Mouse (Mus musculus) midbrain, embryonic 15.5 days (tissue): ENCODE results near the gene Ppp2r5a. TPM values are rescaled to one million over a fixed set of nuclear protein-coding genes. Genes with fewer than 3 reads are reported as not detected.
A peak's percentile ranks its signal among the peaks of the same experiment; 100 is the strongest.

ENCODE experiments used
- ATAC-seq: fragments of 200-750 bp; cut with Nextera tagmentation; replicated peaks from 2 replicates; pipeline ENCODE4 v1.8.0; 2017; ENCODE audit warnings: moderate TSS enrichment
- H3K27ac ChIP-seq: fragments of 300-500 bp; sonication (generic); 2 replicates; pipeline ENCODE4 v1.5.1; 2015; ENCODE audit warnings: mild to moderate bottlenecking, inconsistent platforms
- H3K27me3 ChIP-seq: fragments of 300-500 bp; sonication (generic); replicated peaks from 2 replicates; pipeline ENCODE4 v1.6.1; 2015; ENCODE audit warnings: inconsistent platforms
- H3K36me3 ChIP-seq: fragments of 300-500 bp; sonication (generic); replicated peaks from 2 replicates; pipeline ENCODE4 v1.6.1; 2015; ENCODE audit warnings: inconsistent platforms
- H3K4me1 ChIP-seq: fragments of 300-500 bp; sonication (generic); 2 replicates; pipeline ENCODE4 v1.6.1; 2015; ENCODE audit warnings: inconsistent platforms
- H3K4me2 ChIP-seq: fragments of 300-500 bp; sonication (generic); 2 replicates; pipeline ENCODE4 v1.6.1; 2015; ENCODE audit warnings: inconsistent platforms, mild to moderate bottlenecking, moderate library complexity
- H3K4me3 ChIP-seq: fragments of 300-500 bp; sonication (generic); 2 replicates; pipeline ENCODE4 v1.5.1; 2015; ENCODE audit warnings: mild to moderate bottlenecking, inconsistent platforms
- H3K9ac ChIP-seq: fragments of 300-500 bp; sonication (generic); 2 replicates; pipeline ENCODE4 v1.6.1; 2015; ENCODE audit warnings: mild to moderate bottlenecking, inconsistent platforms
- H3K9me3 ChIP-seq: fragments of 300-500 bp; sonication (generic); 2 replicates; pipeline ENCODE4 v1.6.1; 2016; ENCODE audit warnings: inconsistent platforms
- WGBS: fragments of 180-500 bp; shearing (Covaris S2); methylation state at CpG from one replicate; pipeline ENCODE4 v1.1.7; 2015; ENCODE audit warnings: mixed read lengths; 5-methylcytosine and 5-hydroxymethylcytosine counted together
- polyA plus RNA-seq: library from polyadenylated mRNA; unstranded; fragments of >200 nt; fragmentation: Nextera tagmentation; extraction: Ambion mirVana; gene quantifications from 2 replicates; pipeline ENCODE4 v1.2.1, GENCODE M21; 2015

Gene Ppp2r5a
- 8.3 and 9.4 TPM in 2 replicates for polyA plus RNA-seq

GRCm38 (mm10) chr1:191403074-191403473 lies at the start of gene Ppp2r5a:
Gene Ppp2r5a (minus strand): TSS chr1:191403272.
- H3K4me3 ChIP-seq = no peak within 1 kb of the TSS

GRCm38 (mm10) chr1:191450614-191451013 lies 47.5 kb upstream of the Ppp2r5a start:
- 76% methylated on average over 5 of the region's 5 CpGs for WGBS
- no peaks in the 10 kb centered on the region for H3K4me1 ChIP-seq
- no peak for ATAC-seq
- H3K4me3 ChIP-seq = no peak overlapping the region
- no peak overlapping the region for H3K27ac ChIP-seq
- no peaks in the 10 kb centered on the region for H3K27me3 ChIP-seq
- no peak overlapping the region for H3K9ac ChIP-seq
- H3K4me2 ChIP-seq = no peak overlapping the region
- H3K9me3 ChIP-seq = no peaks in the 10 kb centered on the region
- H3K36me3 ChIP-seq = no peaks in the 10 kb centered on the region

More at GRCm38 (mm10) chr1:191403074-191403473, at the start of gene Ppp2r5a:
- 69% methylated on average over 5 of the region's 5 CpGs for WGBS
- Histone ChIP-seq H3K36me3 (no peaks in the 10 kb centered on the region), H3K4me1 (0 out of 2 replicates have a peak, but pooled peaks cover under 1% of the 10 kb centered on the region), H3K9me3 (no peaks in the 10 kb centered on the region), H3K9ac (no peak within 1 kb of the TSS), H3K27me3 (no peaks in the 10 kb centered on the region), H3K27ac (no peak within 1 kb of the TSS), H3K4me2 (no peak within 1 kb of the TSS)
- no peak for ATAC-seq

- no peaks in the 10 kb centered on the region for H3K27me3 ChIP-seq
- no peaks in the 10 kb centered on the region for H3K4me1 ChIP-seq
- H3K36me3 ChIP-seq = no peaks in the 10 kb centered on the region
- no peak overlapping the region for H3K4me2 ChIP-seq
- H3K9me3 ChIP-seq = no peaks in the 10 kb centered on the region
- no peak overlapping the region for H3K4me3 ChIP-seq
- ATAC-seq = no peak
- no peak overlapping the region for H3K27ac ChIP-seq
- 93% methylated on average over 4 of the region's 4 CpGs for WGBS
- no peak overlapping the region for H3K9ac ChIP-seq
These were observed 46.5 kb upstream of the Ppp2r5a start for GRCm38 (mm10) chr1:191449537-191449936.

GRCm38 (mm10) chr1:191447391-191448016 lies 44.4 kb upstream of the Ppp2r5a start:
- no peaks in the 10 kb centered on the region for H3K27me3 ChIP-seq

GRCm38 (mm10) chr1:191446307-191446706 lies 43.2 kb upstream of the Ppp2r5a start:
- Histone ChIP-seq H3K4me1 (no peaks in the 10 kb centered on the region), H3K4me3 (no peak overlapping the region), H3K4me2 (no peak overlapping the region), H3K27ac (no peak overlapping the region), H3K36me3 (no peaks in the 10 kb centered on the region), H3K9me3 (no peaks in the 10 kb centered on the region), H3K27me3 (no peaks in the 10 kb centered on the region), H3K9ac (no peak overlapping the region)
- no peak for ATAC-seq
- WGBS = 77% methylated on average over 5 of the region's 5 CpGs

More at GRCm38 (mm10) chr1:191447391-191448016, 44.4 kb upstream of the Ppp2r5a start:
- no peaks in the 10 kb centered on the region for H3K4me1 ChIP-seq
- no peak overlapping the region for H3K4me3 ChIP-seq
- H3K9me3 ChIP-seq = no peaks in the 10 kb centered on the region
- H3K27ac ChIP-seq = no peak overlapping the region
- ATAC-seq = no peak
- H3K9ac ChIP-seq = no peak overlapping the region
- H3K4me2 ChIP-seq = no peak overlapping the region
- no peaks in the 10 kb centered on the region for H3K36me3 ChIP-seq
- WGBS = 60% methylated on average over 6 of the region's 6 CpGs

GRCm38 (mm10) chr1:191445831-191446258 lies 42.8 kb upstream of the Ppp2r5a start:
- ATAC-seq = no peak
- Histone ChIP-seq H3K4me2 (no peak overlapping the region), H3K4me1 (no peaks in the 10 kb centered on the region), H3K27ac (no peak overlapping the region), H3K36me3 (no peaks in the 10 kb centered on the region), H3K9ac (no peak overlapping the region), H3K27me3 (no peaks in the 10 kb centered on the region), H3K4me3 (no peak overlapping the region), H3K9me3 (no peaks in the 10 kb centered on the region)
- 75% methylated on average over 9 of the region's 9 CpGs for WGBS

GRCm38 (mm10) chr1:191445401-191445800 lies 42.3 kb upstream of the Ppp2r5a start:
- H3K36me3 ChIP-seq = no peaks in the 10 kb centered on the region
- no peaks in the 10 kb centered on the region for H3K9me3 ChIP-seq
- 88% methylated on average over 12 of the region's 12 CpGs for WGBS
- no peaks in the 10 kb centered on the region for H3K4me1 ChIP-seq
- H3K4me2 ChIP-seq = no peak overlapping the region
- H3K27me3 ChIP-seq = no peaks in the 10 kb centered on the region
- H3K4me3 ChIP-seq = no peak overlapping the region
- H3K27ac ChIP-seq = no peak overlapping the region
- ATAC-seq = no peak
- no peak overlapping the region for H3K9ac ChIP-seq

GRCm38 (mm10) chr1:191444467-191444866 lies 41.4 kb upstream of the Ppp2r5a start:
- no peak overlapping the region for H3K9ac ChIP-seq

GRCm38 (mm10) chr1:191439011-191439410 lies 35.9 kb upstream of the Ppp2r5a start:
- ATAC-seq = no peak
- Histone ChIP-seq H3K36me3 (no peaks in the 10 kb centered on the region), H3K27me3 (no peaks in the 10 kb centered on the region), H3K9me3 (no peaks in the 10 kb centered on the region), H3K4me3 (no peak overlapping the region), H3K4me1 (peaks cover 8% of the 10 kb centered on the region), H3K27ac (no peak overlapping the region), H3K9ac (no peak overlapping the region), H3K4me2 (no peak overlapping the region)
- WGBS = 68% methylated on average over 3 of the region's 3 CpGs

More at GRCm38 (mm10) chr1:191444467-191444866, 41.4 kb upstream of the Ppp2r5a start:
- no peak for ATAC-seq
- Histone ChIP-seq H3K27ac (no peak overlapping the region), H3K4me2 (no peak overlapping the region), H3K36me3 (no peaks in the 10 kb centered on the region), H3K4me3 (no peak overlapping the region), H3K27me3 (no peaks in the 10 kb centered on the region), H3K4me1 (no peaks in the 10 kb centered on the region), H3K9me3 (no peaks in the 10 kb centered on the region)
- WGBS = 83% methylated on average over 1 of the region's 1 CpGs

- no peak for ATAC-seq
- Histone ChIP-seq H3K27ac (no peak overlapping the region), H3K27me3 (no peaks in the 10 kb centered on the region), H3K4me1 (peaks cover 8% of the 10 kb centered on the region), H3K36me3 (no peaks in the 10 kb centered on the region), H3K9me3 (no peaks in the 10 kb centered on the region), H3K4me3 (no peak overlapping the region), H3K9ac (no peak overlapping the region), H3K4me2 (no peak overlapping the region)
- 52% methylated on average over 4 of the region's 4 CpGs for WGBS
These were observed 35.5 kb upstream of the Ppp2r5a start for GRCm38 (mm10) chr1:191438546-191438945.

GRCm38 (mm10) chr1:191436647-191437046 lies 33.6 kb upstream of the Ppp2r5a start:
- peaks cover 8% of the 10 kb centered on the region for H3K4me1 ChIP-seq
- no peak overlapping the region for H3K4me2 ChIP-seq
- no peak overlapping the region for H3K9ac ChIP-seq
- H3K36me3 ChIP-seq = no peaks in the 10 kb centered on the region
- no peak overlapping the region for H3K27ac ChIP-seq
- ATAC-seq = no peak
- H3K9me3 ChIP-seq = no peaks in the 10 kb centered on the region
- no peak overlapping the region for H3K4me3 ChIP-seq
- 24% methylated on average over 3 of the region's 3 CpGs for WGBS
- no peaks in the 10 kb centered on the region for H3K27me3 ChIP-seq

GRCm38 (mm10) chr1:191435359-191435758 lies 32.3 kb upstream of the Ppp2r5a start:
- Histone ChIP-seq H3K27ac (no peak overlapping the region), H3K4me2 (no peak overlapping the region), H3K4me1 (peaks cover 8% of the 10 kb centered on the region), H3K36me3 (no peaks in the 10 kb centered on the region), H3K9me3 (no peaks in the 10 kb centered on the region), H3K9ac (no peak overlapping the region), H3K4me3 (no peak overlapping the region), H3K27me3 (no peaks in the 10 kb centered on the region)
- ATAC-seq = peak; percentile 52; the same call in 1 of the 2 replicates
- 17% methylated on average over 1 of the region's 1 CpGs for WGBS

GRCm38 (mm10) chr1:191432531-191432930 lies 29.5 kb upstream of the Ppp2r5a start:
- no peak overlapping the region for H3K27ac ChIP-seq
- no peak for ATAC-seq
- no peak overlapping the region for H3K9ac ChIP-seq
- no peaks in the 10 kb centered on the region for H3K27me3 ChIP-seq
- H3K9me3 ChIP-seq = no peaks in the 10 kb centered on the region
- 48% methylated on average over 7 of the region's 7 CpGs for WGBS
- H3K4me2 ChIP-seq = no peak overlapping the region
- peaks cover 8% of the 10 kb centered on the region for H3K4me1 ChIP-seq
- no peak overlapping the region for H3K4me3 ChIP-seq
- no peaks in the 10 kb centered on the region for H3K36me3 ChIP-seq
